30 mouse cellular contexts compared by ENCODE assay signal in the genomic region with DNA sequence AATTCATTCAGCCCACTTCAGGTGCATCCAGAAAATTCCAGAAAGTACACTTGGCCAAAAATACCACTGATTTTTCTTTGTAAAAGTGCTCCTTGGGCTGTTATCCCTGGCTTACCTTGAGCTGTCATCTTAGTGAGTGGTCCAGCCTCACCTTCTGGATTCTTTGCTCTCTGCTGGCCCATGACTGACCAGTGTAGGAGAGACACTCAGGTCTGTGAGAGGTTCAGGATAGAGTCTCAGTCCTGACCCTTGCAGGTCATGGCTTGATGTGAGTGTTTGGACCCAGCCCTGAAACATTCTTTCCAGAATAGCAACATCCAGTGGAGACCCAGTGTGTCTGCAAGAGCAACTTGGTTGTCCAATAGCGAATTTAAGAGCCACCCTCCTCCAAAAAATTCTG.
"Had no signal": no experiment of that assay in that cellular context is flagged by ENCODE, and none has a peak within 500 bp of the region (broad histone marks: within the 10 kb centered on the region; RNA-seq: fewer than 3 reads in every experiment).

No protein-coding gene starts in this region.

- H3K27me3 ChIP-seq: megakaryocyte, embryonic 14.5 days; midbrain, embryonic 15.5 days had no signal

- DNase-seq: left cerebral cortex, postnatal 4 days; liver; liver, embryonic 13.5 days; liver, postnatal 0 days; lung, adult 18-20 months; lung, adult 2 months; lung, embryonic 14.5 days; lung, postnatal 10 days; lung, postnatal 14 days; lung, postnatal 36 days; lung, postnatal 4 days had no signal

- H3K9ac ChIP-seq: limb, embryonic 12.5 days; limb, embryonic 13.5 days; limb, embryonic 15.5 days; liver, embryonic 12.5 days; liver, embryonic 13.5 days; liver, embryonic 14.5 days; liver, embryonic 15.5 days; liver, postnatal 0 days; lung, embryonic 14.5 days; lung, embryonic 15.5 days; midbrain, embryonic 12.5 days; midbrain, embryonic 13.5 days; midbrain, embryonic 15.5 days; neural tube, embryonic 12.5 days had no signal

- H3K4me3 ChIP-seq: limb, embryonic 10.5 days; limb, embryonic 12.5 days; limb, embryonic 13.5 days; limb, embryonic 15.5 days; liver, embryonic 12.5 days; liver, embryonic 13.5 days; liver, embryonic 15.5 days; lung, embryonic 15.5 days; megakaryocyte, embryonic 14.5 days; midbrain, embryonic 12.5 days; midbrain, embryonic 13.5 days; midbrain, embryonic 15.5 days; myocyte; neural tube, embryonic 12.5 days had no signal

- H3K36me3 ChIP-seq: limb, embryonic 10.5 days; limb, embryonic 12.5 days; limb, embryonic 13.5 days; limb, embryonic 15.5 days; liver, embryonic 12.5 days; liver, embryonic 13.5 days; liver, embryonic 15.5 days; lung, embryonic 15.5 days; midbrain, embryonic 12.5 days; midbrain, embryonic 13.5 days; midbrain, embryonic 15.5 days; neural tube, embryonic 12.5 days had no signal

- H3K9me3 ChIP-seq: limb, embryonic 10.5 days; limb, embryonic 12.5 days; limb, embryonic 13.5 days; limb, embryonic 15.5 days; liver, embryonic 12.5 days; liver, embryonic 13.5 days; liver, embryonic 15.5 days; lung, embryonic 15.5 days; midbrain, embryonic 12.5 days; midbrain, embryonic 15.5 days; neural tube, embryonic 12.5 days had no signal

- H3K4me1 ChIP-seq: limb, embryonic 12.5 days; limb, embryonic 13.5 days; limb, embryonic 15.5 days; liver, embryonic 12.5 days; liver, embryonic 13.5 days; liver, embryonic 15.5 days; lung, embryonic 15.5 days; megakaryocyte, embryonic 14.5 days had no signal

- ATAC-seq: liver, embryonic 12.5 days; liver, postnatal 0 days; lung, postnatal 0 days; midbrain, embryonic 13.5 days; midbrain, embryonic 15.5 days; midbrain, embryonic 16.5 days had no signal

- H3K4me2 ChIP-seq: limb, embryonic 12.5 days; limb, embryonic 13.5 days; limb, embryonic 15.5 days; liver, embryonic 11.5 days; liver, embryonic 12.5 days; liver, embryonic 13.5 days; liver, embryonic 15.5 days; lung, embryonic 14.5 days; lung, embryonic 15.5 days; midbrain, embryonic 11.5 days; midbrain, embryonic 12.5 days; midbrain, embryonic 13.5 days; midbrain, embryonic 15.5 days; neural tube, embryonic 12.5 days had no signal

- H3K27ac ChIP-seq: limb, embryonic 10.5 days; limb, embryonic 12.5 days; limb, embryonic 13.5 days; limb, embryonic 15.5 days; liver, embryonic 12.5 days; liver, embryonic 13.5 days; liver, embryonic 14.5 days; liver, embryonic 15.5 days; lung, embryonic 15.5 days; macrophage; midbrain, embryonic 12.5 days; midbrain, embryonic 13.5 days; midbrain, embryonic 15.5 days; neural tube, embryonic 12.5 days had no signal
